Mouse (Mus musculus) liver, embryonic 14.5 days (tissue): Measurements from ENCODE around the gene Tlk2.

Experiments used
- CTCF ChIP-seq: IDR thresholded peaks from 2 replicates; pipeline ENCODE4 v1.5.1; 2016; ENCODE audit warnings: antibody characterized with exemption, low read depth, control low read depth
- EP300 ChIP-seq: IDR thresholded peaks from 2 replicates; pipeline ENCODE4 v1.6.1; 2016; ENCODE audit warnings: antibody characterized with exemption, low read depth

DNA sequence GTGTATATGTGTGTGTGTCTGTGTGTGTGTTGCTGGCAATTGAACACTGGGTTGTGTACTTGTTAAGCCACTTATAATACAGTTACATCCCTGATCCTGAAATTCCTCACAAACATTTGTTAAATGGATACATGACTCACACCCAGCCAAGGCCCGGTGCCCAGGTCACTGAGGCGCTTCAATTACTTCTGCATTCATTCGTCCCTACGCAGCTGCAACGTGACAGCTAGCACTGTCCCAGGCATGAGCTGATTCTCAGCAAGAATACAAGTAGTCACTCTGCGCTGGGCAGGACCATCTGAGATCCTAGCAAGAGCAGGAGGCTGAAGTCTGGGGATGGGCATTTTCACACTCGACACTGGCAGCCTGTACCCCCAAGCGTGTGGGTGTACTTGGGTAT lies 136.7 kb downstream of the Tlk2 start:
- no peak for TF ChIP-seq CTCF
- TF ChIP-seq EP300 = no peak
